Mouse (Mus musculus) lung, embryonic 14.5 days (tissue): ENCODE results near the gene Xkr8. TPM values are rescaled to one million over a fixed set of nuclear protein-coding genes. Genes with fewer than 3 reads are reported as not detected.
"Not testable (repeated sequence)": the region's sequence is repeated elsewhere in the genome, so short reads cannot be mapped to it uniquely, and the experiment has no call there.

ENCODE experiments used
- ATAC-seq: fragments of 200-750 bp; cut with Nextera tagmentation; 2 replicates; pipeline ENCODE4 v1.8.0; 2017; ENCODE audit warnings: mild to moderate bottlenecking, moderate TSS enrichment, moderate library complexity; ENCODE audit not compliant: insufficient read depth
- DNase-seq: peaks from one replicate; pipeline ENCODE4 v3.0.0-alpha.2; 2015
- H3K27ac ChIP-seq: fragments of 300-500 bp; sonication (generic); 2 replicates; pipeline ENCODE4 v1.5.1; 2014; ENCODE audit warnings: low read depth, mild to moderate bottlenecking, moderate library complexity
- H3K27me3 ChIP-seq: fragments of 300-500 bp; sonication (generic); 2 replicates; pipeline ENCODE4 v1.6.1; 2014; ENCODE audit warnings: low read length, control low read depth; ENCODE audit not compliant: insufficient read depth
- H3K36me3 ChIP-seq: fragments of 300-500 bp; sonication (generic); 2 replicates; pipeline ENCODE4 v1.6.1; 2014; ENCODE audit warnings: control low read depth; ENCODE audit not compliant: insufficient read depth
- H3K4me1 ChIP-seq: fragments of 300-500 bp; sonication (generic); 2 replicates; pipeline ENCODE4 v1.6.1; 2014; ENCODE audit warnings: antibody characterized with exemption, control low read depth; ENCODE audit not compliant: insufficient read depth
- H3K4me2 ChIP-seq: fragments of 300-500 bp; sonication (generic); 2 replicates; pipeline ENCODE4 v1.6.1; 2014; ENCODE audit warnings: mild to moderate bottlenecking
- H3K4me3 ChIP-seq: fragments of 300-500 bp; sonication (generic); 2 replicates; pipeline ENCODE4 v1.5.1; 2014; ENCODE audit warnings: low read depth, low read length
- H3K9ac ChIP-seq: fragments of 300-500 bp; sonication (generic); 2 replicates; pipeline ENCODE4 v1.6.1; 2014
- H3K9me3 ChIP-seq: fragments of 300-500 bp; sonication (generic); 2 replicates; pipeline ENCODE4 v1.6.1; 2016; ENCODE audit warnings: low read depth, low read length, control low read depth
- CTCF ChIP-seq: IDR thresholded peaks from 2 replicates; pipeline ENCODE4 v1.5.1; 2016; ENCODE audit warnings: antibody characterized with exemption, low read depth
- WGBS: fragments of 180-500 bp; shearing (Covaris S2); extraction: QIAGEN DNeasy Blood & Tissue Kit; methylation state at CpG from one replicate; pipeline ENCODE4 v1.1.7; 2014; 5-methylcytosine and 5-hydroxymethylcytosine counted together
- polyA plus RNA-seq: library from polyadenylated mRNA; unstranded; fragments of >200 nt; fragmentation: Nextera tagmentation; extraction: Ambion mirVana; gene quantifications from 2 replicates; pipeline ENCODE4 v1.2.1, GENCODE M21; 2014

Xkr8 gene
- polyA plus RNA-seq, 1 experiment from 2014 or later, result 5.5 TPM

GRCm38 (mm10) chr4:132749258-132749982 lies 17.1 kb upstream of the Xkr8 start:
- no peaks in the 10 kb centered on the region for H3K27me3 ChIP-seq
- DNase-seq (no peak), ATAC-seq (no peak)
- no peaks in the 10 kb centered on the region for H3K4me1 ChIP-seq
- H3K9ac ChIP-seq, result no peak overlapping the region
- no peak for TF ChIP-seq CTCF
- H3K36me3 ChIP-seq, result no peaks in the 10 kb centered on the region
- H3K4me2 ChIP-seq, result no peak overlapping the region
- H3K4me3 ChIP-seq, result no peak overlapping the region
- H3K27ac ChIP-seq, result no peak overlapping the region
- WGBS, result 74% methylated on average over 6 of the region's 6 CpGs
- no peaks in the 10 kb centered on the region for H3K9me3 ChIP-seq

GRCm38 (mm10) chr4:132748778-132749177 lies 16.4 kb upstream of the Xkr8 start:
- ATAC-seq, result no peak
- no peak overlapping the region for H3K4me3 ChIP-seq
- H3K27ac ChIP-seq, result no peak overlapping the region
- no peaks in the 10 kb centered on the region for H3K36me3 ChIP-seq
- H3K4me2 ChIP-seq, result no peak overlapping the region
- no peaks in the 10 kb centered on the region for H3K9me3 ChIP-seq
- H3K4me1 ChIP-seq, result no peaks in the 10 kb centered on the region
- no peak overlapping the region for H3K9ac ChIP-seq
- no peaks in the 10 kb centered on the region for H3K27me3 ChIP-seq
- 86% methylated on average over 4 of the region's 4 CpGs for WGBS
- DNase-seq, result no peak
- TF ChIP-seq CTCF, result no peak

GRCm38 (mm10) chr4:132747664-132748259 lies 15.4 kb upstream of the Xkr8 start:
- 42% methylated on average over 9 of the region's 9 CpGs for WGBS
- H3K4me3 ChIP-seq, result no peak overlapping the region
- peak overlapping the region; percentile 58; the same call in 1 of the 2 replicates for H3K27ac ChIP-seq
- DNase-seq, result peak; percentile 51
- TF ChIP-seq CTCF, result no peak
- H3K9ac ChIP-seq, result no peak overlapping the region
- no peaks in the 10 kb centered on the region for H3K36me3 ChIP-seq
- no peaks in the 10 kb centered on the region for H3K4me1 ChIP-seq
- ATAC-seq, result no peak
- no peaks in the 10 kb centered on the region for H3K9me3 ChIP-seq
- H3K27me3 ChIP-seq, result no peaks in the 10 kb centered on the region
- peak overlapping the region; percentile 19; the same call in 1 of the 2 replicates for H3K4me2 ChIP-seq

- TF ChIP-seq CTCF, result no peak
- Histone ChIP-seq H3K9me3 (no peaks in the 10 kb centered on the region), H3K9ac (no peak overlapping the region), H3K27ac (peak overlapping the region; percentile 58; the same call in 1 of the 2 replicates), H3K36me3 (no peaks in the 10 kb centered on the region), H3K4me2 (0 out of 2 replicates have a peak overlapping the region, but pooled peaks have one; percentile 19), H3K27me3 (no peaks in the 10 kb centered on the region), H3K4me3 (no peak overlapping the region), H3K4me1 (no peaks in the 10 kb centered on the region)
- no peak for ATAC-seq
- 85% methylated on average over 9 of the region's 9 CpGs for WGBS
- DNase-seq, result no peak
Observed at GRCm38 (mm10) chr4:132746911-132747517, 14.7 kb upstream of the Xkr8 start.

- H3K9me3 ChIP-seq, result no peaks in the 10 kb centered on the region
- no peak overlapping the region for H3K27ac ChIP-seq
- H3K36me3 ChIP-seq, result no peaks in the 10 kb centered on the region
- H3K4me1 ChIP-seq, result no peaks in the 10 kb centered on the region
- no peaks in the 10 kb centered on the region for H3K27me3 ChIP-seq
- H3K9ac ChIP-seq, result no peak overlapping the region
- WGBS, result 65% methylated on average over 11 of the region's 11 CpGs
- ATAC-seq, result no peak
- no peak for TF ChIP-seq CTCF
- H3K4me3 ChIP-seq, result no peak overlapping the region
- no peak for DNase-seq
- no peak overlapping the region for H3K4me2 ChIP-seq
Observed at GRCm38 (mm10) chr4:132743992-132744911, 11.9 kb upstream of the Xkr8 start.

- WGBS, result 84% methylated on average over 7 of the region's 7 CpGs
- Histone ChIP-seq H3K27ac (no peak overlapping the region), H3K4me3 (no peak overlapping the region), H3K4me1 (no peaks in the 10 kb centered on the region), H3K36me3 (no peaks in the 10 kb centered on the region), H3K9me3 (no peaks in the 10 kb centered on the region), H3K9ac (no peak overlapping the region), H3K27me3 (no peaks in the 10 kb centered on the region), H3K4me2 (no peak overlapping the region)
- DNase-seq (no peak), ATAC-seq (no peak)
- no peak for TF ChIP-seq CTCF
Observed at GRCm38 (mm10) chr4:132741491-132741890, 9.1 kb upstream of the Xkr8 start.

GRCm38 (mm10) chr4:132737154-132737553 lies 4.8 kb upstream of the Xkr8 start:
- WGBS, result 88% methylated on average over 9 of the region's 9 CpGs
- not testable (repeated sequence) for H3K27me3 ChIP-seq, H3K4me1 ChIP-seq, DNase-seq, H3K9ac ChIP-seq, H3K4me2 ChIP-seq, H3K27ac ChIP-seq, H3K36me3 ChIP-seq, ATAC-seq, H3K4me3 ChIP-seq, H3K9me3 ChIP-seq
